Mouse (Mus musculus) ES-E14 (cell line): ENCODE measurements around the gene Gm6309.

Source experiments
- HCFC1 ChIP-seq: IDR thresholded peaks from 2 replicates; pipeline ENCODE4 v1.6.1; 2012; ENCODE audit warnings: low read length, inconsistent platforms, borderline replicate concordance; ENCODE audit not compliant: insufficient read depth
- ZC3H11A ChIP-seq: IDR thresholded peaks from 2 replicates; pipeline ENCODE4 v1.6.1; 2012; ENCODE audit warnings: low read depth, mild to moderate bottlenecking, inconsistent platforms, low read length, borderline replicate concordance

- TF ChIP-seq ZC3H11A, result no peak
- TF ChIP-seq HCFC1, result no peak
Measured at GRCm38 (mm10) chr5:146150454-146150853, 20.1 kb downstream of the Gm6309 start.
